Mouse (Mus musculus) megakaryocyte progenitor cell, adult 5-6 weeks (primary cell): ENCODE data around the gene Slc18a2. TPM values are rescaled to one million over a fixed set of nuclear protein-coding genes. Genes with fewer than 3 reads are reported as not detected.

Experiments
- ATAC-seq: replicated peaks from 2 replicates; pipeline ENCODE4 v1.8.0; 2016; ENCODE audit warnings: mild to moderate bottlenecking, moderate TSS enrichment, inconsistent platforms; ENCODE audit not compliant: poor library complexity
- total RNA-seq, 2 experiments: library from RNA; stranded (forward) in 1 of 2; stranded (reverse) in 1 of 2; fragments of 157-497, 149-512 nt in 1 of 2; fragments of 200-1000 nt in 1 of 2; gene quantifications; 2 replicates each; pipeline versions ENCODE4 v1.2.3 to v1.2.4; 2015 to 2017

Slc18a2 gene
- total RNA-seq, 2 experiments from 2014 or later: 2.2 to 9.5 TPM

DNA sequence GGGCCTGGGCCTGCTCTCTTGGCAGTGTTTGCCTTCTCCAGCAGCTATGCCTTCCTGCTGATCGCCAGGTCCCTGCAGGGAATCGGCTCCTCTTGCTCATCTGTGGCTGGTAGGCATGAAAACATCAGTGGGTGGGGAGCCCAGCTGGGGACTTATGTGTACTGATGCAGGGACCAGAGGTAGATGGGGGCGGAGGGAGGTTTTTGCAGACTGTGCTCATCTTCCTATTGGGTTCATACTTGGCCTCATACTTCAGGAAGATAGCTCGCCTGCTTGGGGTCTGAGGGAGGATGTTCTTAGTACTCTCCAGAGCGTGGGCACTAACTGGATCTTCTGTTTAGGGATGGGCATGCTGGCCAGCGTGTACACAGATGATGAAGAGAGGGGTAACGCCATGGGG is 12.5 kb downstream of the Slc18a2 start:
- no peak for ATAC-seq

DNA sequence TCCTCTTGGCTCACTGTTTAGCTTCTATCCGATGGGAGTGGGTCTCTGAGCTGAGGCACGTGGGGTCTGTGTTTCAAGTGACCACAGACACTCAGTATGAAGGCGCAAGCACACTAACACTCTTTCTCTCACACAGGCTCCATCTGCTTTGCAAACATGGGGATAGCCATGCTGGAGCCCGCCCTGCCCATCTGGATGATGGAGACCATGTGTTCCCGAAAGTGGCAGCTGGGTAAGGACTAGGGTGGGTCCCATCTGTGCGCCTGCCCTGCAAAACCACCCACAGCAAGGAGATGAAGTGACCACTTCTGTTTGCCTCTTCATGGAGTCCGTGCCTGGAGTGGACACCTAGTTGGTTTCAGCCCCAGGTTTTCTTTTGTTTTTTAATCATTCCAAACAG is 15.7 kb downstream of the Slc18a2 start:
- no peak for ATAC-seq

DNA sequence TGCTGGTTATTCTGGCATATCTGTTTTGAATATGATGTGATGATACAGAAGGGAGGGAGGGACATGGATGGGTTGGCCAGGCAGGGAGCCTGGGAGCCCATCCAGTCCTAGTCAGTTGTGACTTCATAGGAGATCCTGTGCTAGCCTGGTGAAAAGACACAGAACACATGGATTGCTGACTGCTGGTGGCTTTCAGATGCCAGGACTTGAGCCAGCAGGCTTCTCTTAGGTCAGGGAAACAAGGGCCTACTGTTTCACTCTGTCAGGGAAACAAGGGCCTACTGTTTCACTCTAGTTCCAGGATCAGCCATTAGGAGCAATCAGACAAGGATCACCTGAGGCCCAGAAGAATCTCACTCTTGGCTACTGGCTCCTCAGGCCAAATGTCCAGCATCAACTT is 20.1 kb downstream of the Slc18a2 start:
- ATAC-seq: no peak

DNA sequence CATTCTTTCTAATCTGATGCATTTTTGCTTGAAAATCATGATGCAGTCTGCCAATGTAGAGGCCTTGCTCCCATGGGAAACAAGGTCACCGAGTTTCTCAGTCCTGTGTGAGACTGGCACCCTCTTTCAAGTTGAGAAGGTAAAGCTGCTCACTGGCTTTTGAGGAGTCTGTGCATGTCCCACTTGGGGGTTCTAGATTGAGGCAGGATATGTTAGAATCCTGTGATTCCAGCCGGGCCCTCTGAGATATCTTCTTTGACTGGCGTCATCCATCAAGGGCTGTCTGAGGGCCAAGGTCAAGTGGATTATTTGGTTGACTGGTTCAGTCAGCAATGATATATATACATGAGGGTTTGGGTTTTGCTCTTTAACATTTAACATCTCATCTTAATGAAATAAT is 21.3 kb downstream of the Slc18a2 start:
- ATAC-seq: no peak

DNA sequence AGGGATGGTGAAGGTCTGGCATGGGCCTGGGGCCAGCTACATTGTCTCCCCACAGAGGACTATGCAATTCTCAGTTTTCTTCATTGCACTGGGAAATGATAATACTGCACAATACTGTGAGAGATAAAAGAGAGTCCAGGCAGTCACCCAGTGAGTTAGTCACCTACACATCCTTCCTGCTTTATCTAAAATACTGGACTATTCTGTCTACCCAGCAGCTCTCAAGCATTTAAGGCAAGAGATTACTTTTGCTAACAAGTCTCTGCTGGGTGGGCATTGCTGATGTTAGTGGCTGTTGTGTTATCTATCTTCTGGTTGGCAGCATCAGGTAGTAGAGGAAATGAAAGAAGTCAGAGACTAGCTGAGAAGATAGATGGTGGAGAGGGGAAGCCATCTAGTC is 28.3 kb downstream of the Slc18a2 start:
- peak; percentile 28; the same call in 1 of the 2 replicates for ATAC-seq

DNA sequence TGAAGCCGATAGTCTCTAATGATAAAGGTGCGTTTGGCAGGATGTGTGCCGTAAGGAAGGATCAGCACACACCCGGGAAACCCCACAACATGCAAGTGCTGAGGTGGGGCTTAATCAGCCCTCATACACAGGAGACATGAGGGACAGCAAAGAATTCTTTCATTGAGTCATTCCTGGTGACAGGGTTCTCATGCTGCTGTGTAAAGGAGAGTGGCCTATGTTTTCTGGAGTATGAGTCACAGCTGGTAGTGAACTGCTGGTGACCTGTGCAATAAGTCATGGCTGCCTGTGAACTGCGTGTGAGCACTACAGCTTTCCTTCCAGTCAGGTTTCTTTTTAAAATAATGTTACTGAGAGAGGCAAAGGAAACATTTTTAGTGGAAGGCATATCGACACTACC is 29.1 kb downstream of the Slc18a2 start:
- ATAC-seq: 0 out of 2 replicates have a peak, but pooled peaks have one; percentile 18

DNA sequence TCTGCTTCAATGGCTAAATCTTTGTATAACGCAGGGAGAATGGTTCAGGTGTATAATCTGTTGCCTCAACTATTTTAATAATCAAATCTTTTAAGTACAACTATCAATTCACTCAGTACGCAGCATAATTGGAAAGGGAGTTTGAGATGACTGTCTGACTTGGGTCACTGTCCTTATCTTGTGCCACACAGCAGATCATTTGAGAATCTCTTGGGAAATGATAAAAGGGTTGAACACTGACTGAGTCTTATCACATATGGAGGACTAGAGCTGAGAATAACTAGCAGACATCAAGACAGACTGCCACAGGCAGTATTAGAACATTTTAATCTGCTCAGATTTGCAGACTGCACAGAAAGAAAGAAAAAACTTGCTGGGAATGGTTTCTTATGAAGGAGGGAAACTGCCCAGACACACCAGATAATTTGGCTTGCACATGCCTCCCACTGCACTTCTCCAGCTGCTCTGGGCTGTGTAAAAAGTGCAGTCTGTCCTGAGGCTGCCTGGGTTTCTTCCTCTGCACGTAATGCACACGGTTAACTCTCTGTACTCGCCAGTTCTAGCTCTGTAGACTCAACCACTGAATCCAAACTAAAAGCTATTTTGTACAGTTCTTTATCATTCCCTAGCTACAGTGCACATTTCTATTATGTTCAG is 31.6 kb downstream of the Slc18a2 start:
- ATAC-seq: peak; percentile 28; the same call in 1 of the 2 replicates

DNA sequence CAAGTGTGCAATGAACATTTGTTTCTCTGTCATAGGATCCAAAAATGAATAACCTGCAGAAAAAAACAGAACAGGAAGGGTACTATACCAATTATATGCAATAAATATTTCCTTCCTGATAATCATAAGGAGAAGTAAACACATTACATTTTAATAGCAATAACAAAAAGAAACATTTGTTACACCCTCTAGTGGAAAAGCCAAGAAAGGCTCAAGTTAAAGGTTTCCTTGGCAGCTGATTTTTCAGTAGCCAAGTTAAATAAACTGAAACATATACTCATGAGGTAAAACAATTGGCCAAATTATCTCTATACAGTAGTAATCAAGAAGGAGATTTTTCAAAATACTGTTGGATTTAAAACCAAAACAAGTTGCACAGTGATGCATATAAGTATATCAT is 54.6 kb downstream of the Slc18a2 start:
- 0 out of 2 replicates have a peak, but pooled peaks have one; percentile 26 for ATAC-seq

DNA sequence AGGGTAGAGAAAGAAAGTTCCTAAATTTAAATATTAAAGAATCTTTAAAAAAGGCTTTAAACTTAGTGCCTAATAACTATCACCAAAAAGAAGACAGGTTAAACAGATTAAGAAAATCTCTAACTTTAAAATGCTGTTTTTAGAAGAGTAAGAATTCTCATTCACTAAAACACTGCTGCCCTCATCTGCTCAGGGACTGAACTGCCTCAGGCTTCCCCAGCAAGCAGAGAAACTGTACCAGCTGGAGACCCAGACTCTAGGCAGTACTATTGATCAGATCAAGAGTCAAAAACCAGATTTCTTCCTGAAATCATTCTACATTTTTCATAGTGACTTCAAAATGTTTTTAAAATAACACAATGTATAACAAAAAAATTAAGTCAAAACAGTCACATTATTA is 55.9 kb downstream of the Slc18a2 start:
- ATAC-seq: peak; percentile 84

DNA sequence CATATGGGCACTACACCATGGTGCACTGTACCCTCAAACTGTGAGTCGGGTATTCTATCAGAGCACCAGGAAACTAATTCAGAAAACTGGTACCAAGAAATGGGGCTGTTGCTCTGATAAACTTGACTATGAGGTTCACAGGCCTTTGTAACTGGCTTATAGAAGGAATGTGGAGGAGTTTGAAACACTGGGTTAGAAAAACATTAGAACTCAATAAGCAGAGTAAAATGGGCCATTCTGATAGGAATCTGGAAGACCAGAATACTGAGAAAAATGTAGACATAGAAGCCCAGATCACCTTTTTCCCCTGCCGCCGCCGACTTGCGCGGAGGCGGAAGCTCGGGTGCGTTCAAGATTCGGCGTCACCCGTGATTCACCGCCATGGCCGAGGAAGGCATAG is 61.3 kb downstream of the Slc18a2 start, which contains the start of gene Rps12-ps3:
Gene Rps12-ps3 (plus strand): TSS at position 301 of the 400 bp plus-strand sequence.
- no peak for ATAC-seq

DNA sequence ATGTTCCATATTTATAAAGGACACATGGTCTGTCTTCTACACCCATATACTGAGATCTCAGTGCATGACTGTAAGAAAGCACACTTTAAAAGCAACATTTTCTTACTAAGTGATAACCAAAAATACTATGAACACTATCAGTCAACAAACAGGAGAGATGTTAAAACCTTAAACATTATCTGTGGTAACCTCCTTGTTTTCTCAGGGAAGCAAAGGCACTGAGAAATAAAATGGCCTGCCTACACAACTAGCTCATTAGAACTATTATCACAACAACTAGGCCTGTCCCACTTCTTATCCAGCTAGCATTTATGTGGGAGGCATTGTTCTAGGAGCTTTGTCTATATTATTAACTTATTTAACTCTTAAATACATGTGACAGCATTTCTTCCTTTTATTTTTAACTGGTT is 70.1 kb downstream of the Slc18a2 start:
- peak; percentile 94 for ATAC-seq

DNA sequence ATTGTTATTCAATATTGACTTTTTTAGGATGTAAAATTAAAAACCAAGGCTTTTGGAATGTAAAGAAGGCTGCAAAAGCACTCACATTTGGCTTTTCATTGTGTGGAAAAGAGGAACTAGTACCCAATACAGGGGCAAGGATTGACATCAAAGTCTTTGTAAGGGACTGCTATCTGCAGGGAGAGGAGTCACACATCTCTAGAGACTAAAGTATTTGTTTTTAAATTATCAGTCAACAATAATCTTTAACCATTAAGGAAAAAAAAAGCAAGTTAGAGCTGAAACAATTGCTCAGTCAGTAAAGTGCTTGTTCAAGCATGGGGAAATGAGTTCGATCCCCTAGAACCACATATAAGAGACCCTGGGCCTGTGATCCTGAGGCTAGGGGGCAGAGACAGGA is 76.0 kb downstream of the Slc18a2 start:
- ATAC-seq: no peak

DNA sequence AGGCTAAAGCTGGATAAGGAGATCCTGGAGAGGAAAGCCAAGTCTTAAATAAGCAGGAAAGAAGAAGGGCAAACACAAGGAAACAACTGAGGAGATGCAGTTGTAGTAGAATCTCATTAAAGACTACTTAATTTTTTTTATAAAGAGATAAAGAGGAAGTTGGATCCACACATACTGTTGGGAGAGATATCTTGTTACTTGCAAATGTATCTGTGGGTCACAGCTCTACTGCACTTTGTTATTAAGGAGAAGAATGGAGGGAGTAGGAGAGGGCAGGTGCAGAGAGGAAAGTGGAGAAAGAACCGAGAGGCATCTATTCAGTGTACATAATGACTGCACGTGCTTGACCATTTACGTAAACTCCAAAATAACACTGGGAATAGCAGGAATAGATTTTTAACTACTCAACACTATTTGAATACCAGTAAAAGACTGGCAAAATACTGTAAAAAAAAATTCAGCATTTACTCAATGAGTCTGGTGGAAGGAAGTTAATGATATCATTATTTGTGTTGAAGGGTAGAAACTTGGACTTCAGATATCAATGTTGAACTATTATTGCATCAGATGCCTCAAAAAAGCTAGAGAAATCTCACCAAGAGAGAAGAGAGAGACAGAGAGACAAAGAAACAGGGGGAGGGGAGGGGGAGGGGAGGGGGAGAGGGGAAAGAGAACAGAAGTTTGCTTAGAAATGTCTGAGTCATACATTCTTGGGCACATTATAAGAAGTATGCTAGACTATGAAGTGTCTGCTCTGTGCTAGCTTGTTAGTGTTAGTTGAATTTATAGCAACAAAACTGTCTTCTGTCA is 77.4 kb downstream of the Slc18a2 start:
- peak; percentile 53 for ATAC-seq

DNA sequence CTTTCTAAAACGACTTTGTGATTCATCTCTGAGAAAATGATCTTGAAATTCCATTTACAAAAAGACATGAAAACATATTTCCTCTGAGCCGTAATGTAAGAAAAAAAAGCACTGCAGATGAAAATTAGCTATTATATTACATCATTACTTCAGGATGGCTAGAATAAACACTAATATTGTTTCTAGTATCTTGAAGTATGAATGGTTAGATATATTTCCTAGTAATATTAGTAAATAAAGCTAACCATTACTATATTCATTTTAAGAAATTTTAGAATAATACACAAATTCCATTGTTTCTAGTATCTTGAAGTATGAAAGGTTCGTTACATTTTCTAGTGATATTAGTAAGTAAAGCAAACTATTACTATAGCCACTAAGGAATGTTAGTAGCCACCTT is 79.2 kb downstream of the Slc18a2 start:
- ATAC-seq: no peak

DNA sequence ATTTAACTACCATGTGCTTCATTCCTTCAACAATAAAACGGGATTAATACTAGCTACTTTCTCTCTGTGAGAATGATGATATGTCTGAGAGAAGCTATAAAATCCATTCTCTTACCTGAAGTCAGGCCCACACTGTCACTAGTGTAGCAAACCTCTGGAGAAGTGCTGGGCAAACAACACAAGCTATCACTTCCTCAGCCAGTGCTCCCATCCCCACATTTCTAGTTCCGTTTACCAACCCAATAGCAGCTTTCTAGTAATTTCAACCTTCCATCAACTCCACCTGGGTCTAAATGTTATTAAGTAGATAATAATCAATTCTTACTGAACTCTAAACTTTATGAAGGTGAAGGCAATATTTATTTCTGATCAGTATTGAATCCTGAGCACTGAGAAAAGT is 82.3 kb downstream of the Slc18a2 start:
- ATAC-seq: no peak

DNA sequence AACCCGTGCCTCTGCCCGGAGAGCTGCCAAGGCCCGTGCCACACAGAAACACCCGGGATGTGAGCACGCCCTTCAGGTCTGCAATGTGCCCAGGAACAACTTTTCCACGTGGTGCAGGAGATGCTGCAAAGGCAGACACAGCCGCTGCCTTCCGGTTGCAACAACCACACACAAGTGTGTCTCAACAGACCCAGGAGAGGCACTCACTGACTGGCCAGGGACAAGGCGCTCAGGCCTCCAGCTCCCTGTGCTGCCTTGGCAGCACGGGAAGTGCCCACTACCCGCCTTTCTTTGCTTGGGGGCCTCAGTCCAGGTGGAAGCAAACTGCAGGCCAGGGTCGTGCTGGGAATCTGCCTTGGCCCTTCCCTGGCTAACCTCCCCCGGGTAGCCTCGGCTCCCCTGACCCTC is 83.6 kb downstream of the Slc18a2 start:
- ATAC-seq: peak; percentile 69

DNA sequence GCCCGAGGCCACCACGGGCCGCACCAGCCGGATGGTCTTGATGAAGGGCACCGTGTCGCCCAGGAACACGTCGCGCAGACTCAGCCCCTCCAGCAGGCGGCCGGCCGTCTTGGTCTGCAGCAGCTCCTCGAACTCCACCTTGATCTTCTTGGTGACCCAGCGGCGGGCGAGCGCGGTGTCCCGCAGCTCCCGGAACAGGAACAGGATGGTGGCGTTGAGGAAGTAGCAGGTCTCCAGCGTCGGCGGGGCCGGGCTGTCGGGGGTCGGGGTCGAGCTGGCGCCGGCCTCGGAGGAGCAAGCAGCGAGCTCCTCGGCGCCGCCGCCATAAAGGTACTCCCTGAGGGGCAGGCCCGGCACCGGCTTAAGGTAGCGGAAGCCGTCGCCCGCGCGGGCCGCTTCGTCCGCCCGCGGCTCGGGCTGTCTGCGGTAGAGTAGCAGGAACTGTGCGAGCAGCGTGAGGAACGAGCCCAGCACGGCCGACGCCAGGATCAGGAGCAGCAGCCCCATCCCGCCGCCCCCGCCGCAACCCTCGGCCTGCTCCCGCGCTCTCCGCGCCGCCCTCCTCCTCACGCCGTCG is 84.5 kb downstream of the Slc18a2 start:
- peak; percentile 35 for ATAC-seq

Other genes with a start within 250 kb of the Slc18a2 start
- 0.42 and 0.71 TPM in 2 replicates for gene Shtn1, start 184.8 kb upstream of the Slc18a2 start, total RNA-seq (2015)
- gene Shtn1, start 184.8 kb upstream of the Slc18a2 start, total RNA-seq (2017): 1.1 and 1.3 TPM in 2 replicates
- gene Vax1, start 90.8 kb upstream of the Slc18a2 start, total RNA-seq (2015): not detected in 2 replicates
- gene Vax1, start 90.8 kb upstream of the Slc18a2 start, total RNA-seq (2017): not detected in 2 replicates
- gene Kcnk18, start 41.7 kb upstream of the Slc18a2 start, total RNA-seq (2015): not detected in 2 replicates
- not detected in 2 replicates for gene Kcnk18, start 41.7 kb upstream of the Slc18a2 start, total RNA-seq (2017)
- gene Rps12-ps3, start 61.4 kb downstream of the Slc18a2 start, total RNA-seq (2015): 1,076 and 1,152 TPM in 2 replicates
- 820 and 1,286 TPM in 2 replicates for gene Rps12-ps3, start 61.4 kb downstream of the Slc18a2 start, total RNA-seq (2017)
- 62.5 and 69.7 TPM in 2 replicates for gene Pdzd8, start 84.9 kb downstream of the Slc18a2 start, total RNA-seq (2015)
- 46.7 and 49.0 TPM in 2 replicates for gene Pdzd8, start 84.9 kb downstream of the Slc18a2 start, total RNA-seq (2017)
- gene Emx2, start 197.5 kb downstream of the Slc18a2 start, total RNA-seq (2015): not detected in 2 replicates
- gene Emx2, start 197.5 kb downstream of the Slc18a2 start, total RNA-seq (2017): not detected in 2 replicates